Mouse (Mus musculus): ENCODE results near the gene Paqr6.

Gene Paqr6

GRCm38 (mm10) chr3:88411681-88412080 is 47.3 kb downstream of the Paqr6 start:
- no peak for DNase-seq

- no peak for DNase-seq
Measured at GRCm38 (mm10) chr3:88412636-88413035, 48.3 kb downstream of the Paqr6 start.

GRCm38 (mm10) chr3:88415668-88416067 is 51.3 kb downstream of the Paqr6 start:
- DNase-seq = no peak

GRCm38 (mm10) chr3:88418016-88418415 is 53.6 kb downstream of the Paqr6 start:
- DNase-seq = no peak

All from thymus, postnatal 25 days (tissue).